Mouse (Mus musculus) erythroblast, embryonic 14.5 days (primary cell): ENCODE measurements around the gene Foxd3.

ENCODE experiments used
- GATA1 ChIP-seq: IDR thresholded peaks from 2 replicates; pipeline ENCODE4 v1.6.1; 2012; ENCODE audit warnings: low read length, inconsistent platforms, mixed read lengths
- TAL1 ChIP-seq: IDR thresholded peaks from 3 replicates; pipeline ENCODE4 v1.6.1; 2012; ENCODE audit warnings: low read length, inconsistent platforms, mixed read lengths

DNA sequence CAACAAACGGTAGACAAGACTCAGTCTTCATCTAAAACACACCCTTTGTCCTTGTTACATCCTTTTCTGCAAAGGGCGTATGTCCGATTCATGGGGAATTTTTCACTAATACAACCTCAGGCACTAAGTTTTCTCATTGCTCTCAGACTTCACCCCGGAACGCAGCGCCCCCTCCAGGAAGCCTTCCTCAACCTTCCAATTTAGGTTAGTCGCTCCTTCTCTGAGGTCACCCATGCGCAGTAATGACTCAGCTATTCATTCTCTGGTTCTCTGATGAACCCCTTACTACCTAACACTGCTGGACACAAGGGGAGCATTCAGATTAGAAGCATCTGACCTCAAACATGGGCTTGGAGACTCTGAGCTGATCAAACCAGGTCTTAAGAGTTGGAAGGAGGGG lies 7.6 kb downstream of the Foxd3 start:
- no peak for TF ChIP-seq TAL1
- no peak for TF ChIP-seq GATA1
